Mouse (Mus musculus) midbrain, postnatal 0 days (tissue): ENCODE measurements around the gene Kank2. TPM values are rescaled to one million over a fixed set of nuclear protein-coding genes. Genes with fewer than 3 reads are reported as not detected.

Experiments
- ATAC-seq: fragments of 200-750 bp; cut with Nextera tagmentation; 2 replicates; pipeline ENCODE4 v1.8.0; 2017; ENCODE audit warnings: moderate number of reproducible peaks, mild to moderate bottlenecking, moderate TSS enrichment, moderate library complexity; ENCODE audit not compliant: low FRiP score
- DNase-seq: peaks from one replicate; pipeline ENCODE4 v3.0.0-alpha.2; 2015; ENCODE audit warnings: low spot score
- H3K27ac ChIP-seq: fragments of 300-500 bp; sonication (generic); 2 replicates; pipeline ENCODE4 v1.5.1; 2014; ENCODE audit warnings: low read depth, mild to moderate bottlenecking, low read length, mixed read lengths
- H3K27me3 ChIP-seq: fragments of 300-500 bp; sonication (generic); 2 replicates; pipeline ENCODE4 v1.6.1; 2014; ENCODE audit warnings: low read length, control low read depth, mixed read lengths; ENCODE audit not compliant: insufficient read depth
- H3K36me3 ChIP-seq: fragments of 300-500 bp; sonication (generic); 2 replicates; pipeline ENCODE4 v1.6.1; 2014; ENCODE audit warnings: low read length, control low read depth, mixed read lengths; ENCODE audit not compliant: insufficient read depth
- H3K4me1 ChIP-seq: fragments of 300-500 bp; sonication (generic); 2 replicates; pipeline ENCODE4 v1.6.1; 2014; ENCODE audit warnings: mild to moderate bottlenecking, control low read depth, antibody characterized with exemption, low read length, mixed read lengths; ENCODE audit not compliant: insufficient read depth
- H3K4me2 ChIP-seq: fragments of 300-500 bp; sonication (generic); 2 replicates; pipeline ENCODE4 v1.6.1; 2014; ENCODE audit warnings: low read depth, mild to moderate bottlenecking, low read length, mixed read lengths; ENCODE audit not compliant: poor library complexity, severe bottlenecking
- H3K4me3 ChIP-seq: fragments of 300-500 bp; sonication (generic); 2 replicates; pipeline ENCODE4 v1.5.1; 2014; ENCODE audit warnings: low read depth, mild to moderate bottlenecking, low read length, moderate library complexity
- H3K9ac ChIP-seq: fragments of 300-500 bp; sonication (generic); replicated peaks from 2 replicates; pipeline ENCODE4 v1.6.1; 2014; ENCODE audit warnings: mild to moderate bottlenecking, low read length, moderate library complexity, mixed read lengths; ENCODE audit not compliant: poor library complexity, severe bottlenecking
- H3K9me3 ChIP-seq: fragments of 300-500 bp; sonication (generic); 2 replicates; pipeline ENCODE4 v1.6.1; 2016; ENCODE audit warnings: low read length, control low read depth
- CTCF ChIP-seq: IDR thresholded peaks from 2 replicates; pipeline ENCODE4 v1.5.1; 2016; ENCODE audit warnings: antibody characterized with exemption, mild to moderate bottlenecking
- whole genome bisulfite sequencing: fragments of 180-500 bp; shearing (Covaris S2); extraction: QIAGEN DNeasy Blood & Tissue Kit; methylation state at CpG from one replicate; pipeline ENCODE4 v1.1.7; 2014; 5-methylcytosine and 5-hydroxymethylcytosine counted together
- polyA plus RNA-seq: library from polyadenylated mRNA; unstranded; fragments of >200 nt; fragmentation: Nextera tagmentation; extraction: Ambion mirVana; gene quantifications from 2 replicates; pipeline ENCODE4 v1.2.1, GENCODE M21; 2015
- total RNA-seq: library from RNA; depleted of rRNA; stranded (reverse); fragments of >200 nt; gene quantifications from 2 replicates; pipeline ENCODE4 v1.2.3, GENCODE M21; 2014

The Kank2 gene
- total and polyA plus RNA-seq, 2 experiments from 2014 or later: 2.9 to 15.2 TPM

DNA sequence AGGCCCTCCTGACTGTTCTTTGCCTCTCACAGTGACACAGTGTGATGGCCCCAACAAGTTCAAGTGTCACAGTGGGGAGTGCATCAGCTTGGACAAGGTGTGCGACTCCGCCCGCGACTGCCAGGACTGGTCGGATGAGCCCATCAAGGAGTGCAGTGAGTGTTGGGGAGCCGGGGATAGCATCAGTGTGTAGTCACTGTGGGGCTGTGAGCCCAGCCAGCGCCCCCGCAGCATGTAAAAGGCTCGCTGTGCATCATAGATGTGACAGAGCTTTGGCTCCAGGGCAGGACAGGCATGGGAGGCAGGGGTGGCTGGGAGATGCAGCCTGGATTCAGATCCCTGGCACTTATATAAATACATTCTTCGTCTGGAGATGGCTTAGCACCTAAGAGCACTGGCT lies 61.4 kb downstream of the Kank2 start:
- TF ChIP-seq CTCF: no peak
- no peak overlapping the region for H3K4me2 ChIP-seq
- H3K36me3 ChIP-seq: peaks cover 71% of the 10 kb centered on the region
- DNase-seq (no peak), ATAC-seq (no peak)
- 97% methylated on average over 10 of the region's 10 CpGs for WGBS
- H3K4me3 ChIP-seq: no peak overlapping the region
- H3K27ac ChIP-seq: no peak overlapping the region
- no peaks in the 10 kb centered on the region for H3K9me3 ChIP-seq
- no peak overlapping the region for H3K9ac ChIP-seq
- H3K27me3 ChIP-seq: no peaks in the 10 kb centered on the region
- no peaks in the 10 kb centered on the region for H3K4me1 ChIP-seq

DNA sequence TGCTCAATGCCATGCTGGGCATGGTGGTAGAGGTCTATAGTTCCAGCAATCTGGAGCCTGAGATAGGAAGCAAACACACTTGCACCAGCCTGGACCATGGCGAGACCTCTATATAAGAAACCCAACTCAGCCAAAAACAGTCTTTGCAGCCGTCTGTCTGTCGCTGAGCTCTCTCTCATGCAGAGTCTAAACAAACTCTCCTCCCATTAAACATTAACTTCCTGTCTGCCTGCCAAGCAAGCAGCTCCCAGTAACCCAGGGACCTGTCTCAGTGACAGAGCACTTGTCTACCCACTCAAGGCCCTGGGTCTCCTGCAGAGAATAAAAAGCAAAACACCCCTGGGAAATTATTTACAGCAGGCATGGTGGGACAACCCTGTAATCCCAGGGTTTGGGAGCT lies 62.0 kb downstream of the Kank2 start:
- no peak for TF ChIP-seq CTCF
- H3K4me2 ChIP-seq: no peak overlapping the region
- no peaks in the 10 kb centered on the region for H3K27me3 ChIP-seq
- DNase-seq (no peak), ATAC-seq (no peak)
- H3K9me3 ChIP-seq: no peaks in the 10 kb centered on the region
- H3K36me3 ChIP-seq: peaks cover 69% of the 10 kb centered on the region
- no peaks in the 10 kb centered on the region for H3K4me1 ChIP-seq
- no peak overlapping the region for H3K9ac ChIP-seq
- H3K4me3 ChIP-seq: no peak overlapping the region
- WGBS: 89% methylated on average over 3 of the region's 3 CpGs
- H3K27ac ChIP-seq: no peak overlapping the region

DNA sequence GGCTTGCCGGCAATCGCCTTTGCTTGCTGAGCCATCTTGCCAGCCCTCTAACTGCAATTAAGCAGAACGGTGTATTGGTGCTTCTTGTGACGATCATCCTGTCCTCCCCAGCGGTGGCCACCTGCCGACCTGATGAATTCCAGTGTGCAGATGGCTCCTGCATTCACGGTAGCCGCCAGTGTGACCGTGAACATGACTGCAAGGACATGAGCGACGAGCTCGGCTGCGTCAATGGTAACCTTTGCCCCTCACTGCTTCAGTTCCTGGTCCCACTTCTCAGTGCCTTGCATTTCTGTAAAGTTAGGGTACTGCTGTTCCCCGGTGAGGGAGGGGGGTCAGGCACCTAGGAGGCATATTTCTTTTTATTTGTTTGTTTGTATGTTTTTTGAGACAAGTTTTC lies 63.4 kb downstream of the Kank2 start:
- Histone ChIP-seq H3K4me1 (no peaks in the 10 kb centered on the region), H3K4me2 (no peak overlapping the region), H3K9ac (no peak overlapping the region), H3K36me3 (peaks cover 62% of the 10 kb centered on the region), H3K27me3 (no peaks in the 10 kb centered on the region), H3K9me3 (no peaks in the 10 kb centered on the region), H3K27ac (no peak overlapping the region), H3K4me3 (no peak overlapping the region)
- DNase-seq: no peak
- WGBS: 92% methylated on average over 14 of the region's 14 CpGs
- no peak for TF ChIP-seq CTCF
- ATAC-seq: no peak

DNA sequence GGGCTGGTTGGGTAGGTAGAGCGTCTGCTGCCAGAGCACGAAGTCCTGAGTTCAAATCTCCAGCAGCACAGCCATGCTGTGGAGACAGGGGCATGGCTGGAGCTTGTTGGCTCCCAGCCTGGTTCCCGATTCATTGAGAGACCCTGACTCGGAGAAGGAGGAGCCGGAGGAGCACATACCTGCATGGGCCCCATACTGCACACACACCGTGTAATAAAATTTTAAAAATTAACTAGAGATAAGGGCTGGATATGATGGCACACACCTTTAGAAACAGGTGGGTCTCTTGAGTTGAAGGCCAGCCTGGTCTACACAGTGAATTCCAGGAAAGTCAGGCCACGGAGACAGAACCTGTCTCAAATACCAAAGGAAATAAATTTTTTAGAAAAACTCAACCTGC lies 64.6 kb downstream of the Kank2 start:
- H3K4me1 ChIP-seq: no peaks in the 10 kb centered on the region
- no peak for DNase-seq
- 97% methylated on average over 7 of the region's 7 CpGs for WGBS
- no peak overlapping the region for H3K9ac ChIP-seq
- H3K27me3 ChIP-seq: no peaks in the 10 kb centered on the region
- no peak for ATAC-seq
- peaks cover 53% of the 10 kb centered on the region for H3K36me3 ChIP-seq
- no peak overlapping the region for H3K4me3 ChIP-seq
- TF ChIP-seq CTCF: no peak
- no peak overlapping the region for H3K4me2 ChIP-seq
- no peak overlapping the region for H3K27ac ChIP-seq
- no peaks in the 10 kb centered on the region for H3K9me3 ChIP-seq

DNA sequence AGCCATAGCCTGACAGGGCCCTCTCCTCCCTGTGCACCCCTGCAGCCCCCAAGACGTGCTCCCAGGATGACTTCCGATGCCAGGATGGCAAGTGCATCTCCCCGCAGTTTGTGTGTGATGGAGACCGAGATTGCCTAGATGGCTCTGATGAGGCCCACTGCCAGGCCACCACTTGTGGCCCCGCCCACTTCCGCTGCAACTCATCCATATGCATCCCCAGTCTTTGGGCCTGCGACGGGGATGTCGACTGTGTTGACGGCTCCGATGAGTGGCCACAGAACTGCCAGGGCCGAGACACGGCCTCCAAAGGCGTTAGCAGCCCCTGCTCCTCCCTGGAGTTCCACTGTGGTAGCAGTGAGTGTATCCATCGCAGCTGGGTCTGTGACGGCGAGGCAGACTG lies 65.1 kb downstream of the Kank2 start:
- Histone ChIP-seq H3K9ac (no peak overlapping the region), H3K4me1 (no peaks in the 10 kb centered on the region), H3K36me3 (peaks cover 49% of the 10 kb centered on the region), H3K4me2 (no peak overlapping the region), H3K27ac (no peak overlapping the region), H3K27me3 (no peaks in the 10 kb centered on the region), H3K9me3 (no peaks in the 10 kb centered on the region), H3K4me3 (no peak overlapping the region)
- DNase-seq (no peak), ATAC-seq (0 out of 2 replicates have a peak, but pooled peaks have one; percentile 10)
- no peak for TF ChIP-seq CTCF
- 73% methylated on average over 17 of the region's 17 CpGs for WGBS

DNA sequence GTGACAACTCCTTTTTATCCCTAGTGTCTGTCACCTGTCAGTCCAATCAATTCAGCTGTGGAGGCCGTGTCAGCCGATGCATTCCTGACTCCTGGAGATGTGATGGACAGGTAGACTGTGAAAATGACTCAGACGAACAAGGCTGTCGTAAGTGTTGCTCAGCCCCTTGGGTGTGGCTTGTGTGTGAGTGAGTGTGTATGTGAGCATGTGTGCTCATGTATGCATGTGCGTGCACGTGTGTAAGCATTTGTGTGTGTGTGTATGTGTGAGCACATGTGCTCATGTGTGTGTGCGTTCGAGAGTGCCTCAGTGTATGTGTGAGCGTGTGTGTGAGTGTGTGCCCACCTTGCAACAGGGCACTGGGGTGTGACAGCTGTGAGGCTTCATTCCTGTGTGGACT lies 66.3 kb downstream of the Kank2 start:
- Histone ChIP-seq H3K27me3 (no peaks in the 10 kb centered on the region), H3K27ac (no peak overlapping the region), H3K9me3 (no peaks in the 10 kb centered on the region), H3K4me2 (no peak overlapping the region), H3K4me1 (no peaks in the 10 kb centered on the region), H3K4me3 (no peak overlapping the region), H3K9ac (no peak overlapping the region), H3K36me3 (peaks cover 41% of the 10 kb centered on the region)
- ATAC-seq (no peak), DNase-seq (no peak)
- 92% methylated on average over 9 of the region's 9 CpGs for WGBS
- no peak for TF ChIP-seq CTCF
